Mouse (Mus musculus): Measurements from ENCODE around the gene Cox15.

The Cox15 gene

DNA sequence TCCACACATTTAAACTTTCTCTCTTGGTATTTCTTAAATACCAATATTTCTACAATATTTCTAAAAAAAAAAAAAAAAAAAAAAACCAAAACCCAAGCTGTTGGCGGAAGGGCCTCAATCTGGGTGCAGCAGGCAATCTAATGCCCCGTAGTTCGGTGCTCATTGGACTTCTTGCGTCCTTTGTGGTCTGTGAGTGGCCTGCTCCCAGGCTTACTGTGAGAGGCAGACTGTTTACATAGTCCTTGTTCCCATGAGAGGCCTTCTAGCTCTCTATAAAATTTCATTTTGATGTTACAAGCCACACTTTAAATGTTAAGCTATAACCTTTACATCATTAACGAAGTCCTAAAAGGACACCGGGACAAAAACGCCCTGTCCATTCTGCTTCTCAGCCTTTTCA, 44.6 kb downstream of the Cox15 start:
- DNase-seq (ENCODE audit: low read depth, low spot score), result no peak

DNA sequence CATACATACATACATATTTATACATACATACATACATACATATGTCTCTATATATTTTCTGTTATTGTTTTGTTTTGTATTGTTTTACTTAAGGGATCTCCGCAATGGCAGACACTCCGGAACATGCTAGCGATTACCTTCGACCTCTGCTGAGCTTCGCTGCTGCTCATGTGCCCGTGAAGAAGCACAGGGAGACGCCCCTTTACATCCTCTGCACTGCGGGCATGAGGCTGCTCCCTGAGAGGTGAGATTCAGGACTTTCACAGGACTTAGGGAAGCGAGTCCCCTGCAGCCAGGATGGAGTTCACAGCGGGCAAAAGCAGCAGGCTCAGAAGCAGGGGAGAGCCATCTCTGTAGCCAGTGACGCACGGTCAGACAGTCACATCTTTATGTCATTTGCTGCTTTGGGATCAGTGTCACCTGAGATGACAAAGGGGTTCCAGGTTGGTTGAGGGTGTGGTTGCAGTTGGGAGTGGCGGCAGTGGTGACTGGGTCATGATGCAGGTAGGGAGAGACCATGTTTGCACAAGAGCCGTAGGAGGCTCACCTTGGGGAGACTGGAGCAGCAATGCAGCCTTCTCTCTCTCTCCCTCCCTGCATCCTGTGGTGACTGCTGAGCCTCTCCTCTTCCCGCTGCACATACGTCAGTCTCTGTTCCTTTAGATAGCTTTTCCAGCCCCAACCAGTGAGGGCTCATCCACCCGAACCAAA, 47.9 kb downstream of the Cox15 start:
- no peak for DNase-seq (ENCODE audit: low read depth, low spot score)

DNA sequence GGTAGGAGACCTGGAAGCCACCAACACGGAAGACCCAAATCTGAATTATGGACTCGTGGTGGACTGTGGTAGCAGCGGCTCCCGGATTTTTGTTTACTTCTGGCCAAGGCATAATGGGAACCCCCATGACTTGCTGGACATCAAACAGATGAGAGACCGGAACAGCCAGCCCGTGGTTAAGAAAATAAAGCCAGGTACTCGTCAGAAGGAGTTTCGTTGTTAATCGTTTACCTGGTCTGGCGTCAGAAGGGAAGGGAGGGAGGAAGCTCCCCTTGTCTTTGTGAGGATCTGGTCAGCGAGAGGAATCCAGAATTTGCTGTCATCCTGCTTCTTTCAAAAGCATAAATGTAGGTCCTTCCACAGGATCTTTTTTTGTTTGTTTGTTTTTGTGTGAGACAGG, 48.6 kb downstream of the Cox15 start:
- no peak for DNase-seq (ENCODE audit: low read depth, low spot score)

DNA sequence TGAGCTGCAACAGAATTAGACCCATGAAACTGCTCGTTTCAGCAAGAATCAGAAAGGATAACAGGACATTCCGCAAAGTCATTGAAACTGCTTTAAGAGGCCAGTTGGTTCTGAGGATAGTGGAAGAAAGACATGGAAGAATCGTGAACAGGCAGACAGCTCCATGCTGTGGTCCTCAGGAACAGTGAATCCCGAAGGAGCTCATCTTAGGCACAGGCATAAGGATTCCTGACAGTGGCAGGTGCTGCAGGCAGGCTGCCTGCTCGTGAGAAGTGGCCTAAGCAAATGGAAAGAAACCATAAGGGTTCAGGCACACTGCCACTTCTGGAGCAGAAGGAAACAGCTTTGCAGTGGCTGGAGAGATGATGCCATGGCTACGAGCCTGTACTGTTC, 53.0 kb downstream of the Cox15 start:
- DNase-seq (ENCODE audit: low read depth, low spot score), result no peak

DNA sequence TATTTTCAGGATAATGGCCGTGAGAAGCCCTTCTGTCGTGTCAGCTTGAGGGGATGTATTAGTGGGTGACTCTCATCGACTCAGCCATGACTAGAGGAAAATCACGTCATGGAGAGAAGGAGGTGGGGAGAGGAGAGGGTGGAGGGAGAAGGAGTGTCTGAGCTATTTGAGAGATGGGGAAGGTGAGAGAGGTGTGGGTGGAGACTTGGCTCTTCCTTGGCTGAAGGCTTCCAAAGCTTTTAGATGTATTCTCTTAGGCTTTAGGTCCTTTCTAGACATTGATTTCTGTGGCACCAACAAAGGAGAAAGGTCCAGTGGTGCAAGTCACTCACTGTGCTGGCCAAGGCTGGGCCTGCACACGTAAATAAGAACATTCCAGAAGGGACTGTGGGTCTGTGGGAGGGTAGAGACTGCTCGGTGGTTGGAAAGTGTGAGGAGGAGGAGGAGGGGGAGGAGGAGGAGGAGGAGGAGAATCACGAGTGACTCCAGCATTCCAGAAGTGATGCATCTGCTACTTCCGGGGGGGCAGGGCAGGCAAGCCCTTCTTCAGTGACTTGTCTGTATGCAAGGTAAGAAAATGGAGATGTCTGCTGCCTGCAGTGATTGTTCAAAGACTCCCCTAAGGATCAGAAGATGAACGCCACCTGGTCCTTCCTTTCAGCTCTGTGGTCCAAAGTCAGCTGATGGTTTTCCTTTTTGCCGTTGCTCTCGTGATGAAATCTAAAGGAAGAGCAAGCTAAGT, 53.6 kb downstream of the Cox15 start:
- no peak for DNase-seq (ENCODE audit: low read depth, low spot score)

DNA sequence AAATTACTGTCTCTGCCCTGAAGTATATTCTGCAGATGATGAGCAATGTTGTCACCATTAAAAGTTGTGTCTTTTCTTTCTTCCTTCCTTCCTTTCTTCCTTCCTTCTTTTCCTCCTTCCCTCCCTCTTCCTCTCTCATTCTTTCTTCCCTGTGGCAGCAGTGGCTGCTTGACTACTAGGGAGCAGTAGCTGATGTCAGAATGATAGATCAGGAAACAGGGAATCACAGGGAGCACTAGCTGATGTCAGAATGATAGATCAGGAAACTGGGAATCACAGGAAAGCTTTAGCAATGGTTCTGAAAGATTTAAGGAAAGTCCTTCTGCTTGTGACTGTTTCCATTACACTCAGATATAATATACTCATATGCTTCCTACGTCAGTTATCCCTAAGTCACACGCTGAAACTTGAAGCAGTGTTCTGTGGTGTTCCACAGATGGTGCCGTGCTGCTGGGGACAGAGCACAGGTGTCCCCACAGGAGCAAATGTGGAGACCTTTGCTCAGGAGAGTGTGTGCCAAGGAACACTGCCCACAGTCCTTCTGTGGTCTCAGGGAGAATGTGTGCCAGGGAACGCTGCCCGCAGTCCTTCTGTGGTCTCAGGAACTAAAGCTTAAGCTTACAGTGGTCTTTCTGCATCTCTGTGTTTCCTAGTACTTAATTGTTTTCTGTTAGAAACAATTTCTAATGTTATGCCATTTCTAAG, 55.0 kb downstream of the Cox15 start:
- DNase-seq (ENCODE audit: low read depth, low spot score), result no peak

DNA sequence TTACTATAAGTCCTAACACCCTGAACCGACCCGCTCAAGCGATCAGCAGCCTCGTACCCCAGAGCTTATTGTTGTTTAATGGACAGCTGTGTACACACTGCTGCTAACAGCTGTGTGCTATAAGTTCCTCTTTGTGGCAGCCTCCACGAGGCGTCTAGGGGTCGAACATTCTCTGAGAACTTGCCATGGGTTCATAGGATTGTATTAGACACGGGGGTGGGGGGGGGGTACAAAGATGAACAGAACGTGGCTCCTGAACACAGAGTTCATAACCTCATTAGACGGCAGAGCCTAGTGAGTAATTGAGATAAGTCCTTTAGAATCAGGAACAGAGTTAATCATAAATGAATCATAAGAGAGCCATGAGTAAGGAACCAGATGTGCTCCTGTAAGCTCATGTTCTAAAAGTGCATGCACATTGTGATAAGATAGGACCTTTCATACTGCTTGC, 57.3 kb downstream of the Cox15 start:
- DNase-seq (ENCODE audit: low read depth, low spot score), result no peak

DNA sequence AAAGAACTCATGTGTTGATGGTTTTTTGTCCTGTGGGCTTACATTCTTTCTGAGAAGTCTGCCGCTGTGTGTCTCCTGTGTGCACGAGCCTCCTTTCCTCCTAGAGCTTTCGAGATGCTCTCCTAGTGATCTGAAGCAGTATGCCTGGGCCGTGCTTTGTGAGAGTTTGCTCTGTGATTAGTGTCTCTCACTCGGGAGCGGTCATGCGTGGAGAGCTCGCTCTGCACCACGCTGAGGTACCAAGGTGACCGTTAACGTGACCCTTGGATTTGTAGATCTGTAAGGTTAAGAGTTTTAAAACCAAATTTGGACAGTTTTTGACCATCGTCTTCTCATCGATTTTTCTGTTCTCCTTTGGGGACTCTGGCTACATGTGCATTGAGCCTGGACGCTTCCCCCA, 60.0 kb downstream of the Cox15 start:
- no peak for DNase-seq (ENCODE audit: low read depth, low spot score)

DNA sequence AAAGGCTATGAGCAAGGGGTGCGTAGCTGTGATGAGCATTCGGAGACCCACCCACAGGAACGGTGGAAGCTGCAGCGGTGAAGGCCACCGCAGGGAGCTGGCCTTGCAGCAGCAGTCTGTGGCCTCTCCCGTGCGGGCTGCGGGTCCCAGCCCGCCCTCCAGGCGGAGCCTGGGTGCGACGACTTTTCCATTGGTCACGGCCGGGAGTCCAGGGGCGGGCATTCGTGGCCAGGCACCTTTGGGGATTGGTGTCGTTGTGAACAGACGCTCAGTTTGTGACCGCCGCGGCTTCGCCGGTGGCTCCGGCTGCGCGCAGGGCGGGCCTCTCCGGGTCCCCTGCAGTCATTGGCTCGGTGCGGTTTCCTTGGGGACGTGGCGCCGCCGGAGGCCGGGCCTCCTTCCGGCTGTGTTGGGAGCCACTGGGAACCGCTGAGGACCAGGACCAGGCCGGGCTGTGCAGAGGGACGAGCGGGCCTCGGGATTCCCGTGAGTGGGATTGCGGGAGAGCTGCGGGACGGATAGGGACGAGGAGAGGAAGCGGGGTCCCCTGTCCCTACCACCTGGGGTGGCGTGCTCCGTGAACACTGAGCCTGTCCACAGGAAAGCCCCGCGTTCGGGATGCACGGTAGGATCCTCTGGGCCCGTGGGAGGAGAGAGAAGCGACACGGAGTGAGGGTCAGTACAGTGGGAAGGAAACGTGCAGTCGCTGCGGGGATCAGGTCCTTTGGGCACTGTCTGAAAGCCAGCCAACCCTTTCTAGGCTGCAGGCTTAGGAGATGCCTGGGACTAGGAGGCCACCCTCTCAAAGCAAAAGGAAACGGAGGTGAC, 63.2 kb downstream of the Cox15 start, which contains the start of gene Entpd7:
TSS of gene Entpd7 (plus strand) at position 254 of the 828 bp plus-strand sequence.
- peak; percentile 94 for DNase-seq (ENCODE audit: low read depth, low spot score)
